Mouse (Mus musculus) left cerebral cortex, adult 6 months (tissue): ENCODE results near the gene Alppl2. TPM values are rescaled to one million over a fixed set of nuclear protein-coding genes. Genes with fewer than 3 reads are reported as not detected.

Experiments used
- long read RNA-seq, 2 experiments: library from polyadenylated mRNA; unstranded; transcript quantifications; one replicate each; pipeline ENCODE4 v2.0.0; 2019 to 2020
- polyA plus RNA-seq: library from polyadenylated mRNA; unstranded; fragments of <200 nt; fragmentation: Nextera tagmentation; gene quantifications from 2 replicates; pipeline ENCODE4 v1.2.3, GENCODE M21; 2021

Gene Alppl2
- not detected in 2 replicates for polyA plus RNA-seq
- long read RNA-seq, experiment 1: 0 reads
- long read RNA-seq, experiment 2: 0 reads

GRCm38 (mm10) chr1:87089828-87090227 lies at the start of gene Alppl2:
Gene Alppl2 (minus strand): TSS chr1:87089928.

GRCm38 (mm10) chr1:87124673-87125072 lies 34.9 kb upstream of the Alppl2 start, which contains the start of gene Akp3:
Gene Akp3 (plus strand): TSS chr1:87124973.

GRCm38 (mm10) chr1:87101411-87101810 lies 11.7 kb upstream of the Alppl2 start, which contains the start of gene Alpi:
Gene Alpi (minus strand): TSS chr1:87101606.

Other genes with a start within 250 kb of the Alppl2 start
- not detected in 2 replicates for gene Alpi, start 11.7 kb upstream of the Alppl2 start, polyA plus RNA-seq
- not detected in 2 replicates for gene Akp3, start 35.0 kb upstream of the Alppl2 start, polyA plus RNA-seq
- gene Ecel1, start 66.6 kb upstream of the Alppl2 start, polyA plus RNA-seq: 6.9 and 9.6 TPM in 2 replicates
- gene Prss56, start 93.4 kb upstream of the Alppl2 start, polyA plus RNA-seq: 0.74 TPM in 2 replicates
- not detected in 2 replicates for gene Chrnd, start 100.7 kb upstream of the Alppl2 start, polyA plus RNA-seq
- 0.04 TPM in 1 of 2 replicates, not detected in the other for gene Chrng, start 114.7 kb upstream of the Alppl2 start, polyA plus RNA-seq
- gene Eif4e2, start 124.0 kb upstream of the Alppl2 start, polyA plus RNA-seq: 33.1 and 34.1 TPM in 2 replicates
- gene Efhd1, start 174.4 kb upstream of the Alppl2 start, polyA plus RNA-seq: 16.3 and 22.3 TPM in 2 replicates
- 21.6 and 28.4 TPM in 2 replicates for gene Gigyf2, start 237.1 kb upstream of the Alppl2 start, polyA plus RNA-seq